Mouse (Mus musculus): Measurements from ENCODE around the gene Abhd6. TPM values are rescaled to one million over a fixed set of nuclear protein-coding genes. Genes with fewer than 3 reads are reported as not detected.
A peak's percentile ranks its signal among the peaks of the same experiment; 100 is the strongest.

The Abhd6 gene
- polyA plus RNA-seq, 1 experiment from 2014 or later: 15.1 TPM

DNA sequence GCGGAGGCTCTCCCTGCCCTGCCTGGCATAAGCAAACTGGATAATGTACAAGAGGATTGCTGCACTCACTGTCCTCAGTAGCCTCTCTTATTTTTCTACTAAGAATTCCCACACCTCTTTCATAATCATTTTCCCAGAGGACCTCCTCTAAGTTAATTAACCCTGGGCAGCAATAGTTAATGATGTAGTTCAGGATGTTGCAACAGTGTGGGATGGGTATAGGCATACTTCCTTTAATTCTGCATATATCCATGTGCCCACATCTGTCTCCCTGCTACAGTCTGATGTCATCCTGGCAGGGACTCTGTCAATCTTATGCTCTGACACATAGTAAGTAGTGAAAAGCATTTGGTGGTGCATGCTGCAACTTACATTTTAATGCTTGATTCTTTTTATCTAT lies 21.5 kb upstream of the Abhd6 start:
- ATAC-seq (ENCODE audit: insufficient read depth): no peak
- no peak overlapping the region for H3K27ac ChIP-seq (ENCODE audit: low read depth)

DNA sequence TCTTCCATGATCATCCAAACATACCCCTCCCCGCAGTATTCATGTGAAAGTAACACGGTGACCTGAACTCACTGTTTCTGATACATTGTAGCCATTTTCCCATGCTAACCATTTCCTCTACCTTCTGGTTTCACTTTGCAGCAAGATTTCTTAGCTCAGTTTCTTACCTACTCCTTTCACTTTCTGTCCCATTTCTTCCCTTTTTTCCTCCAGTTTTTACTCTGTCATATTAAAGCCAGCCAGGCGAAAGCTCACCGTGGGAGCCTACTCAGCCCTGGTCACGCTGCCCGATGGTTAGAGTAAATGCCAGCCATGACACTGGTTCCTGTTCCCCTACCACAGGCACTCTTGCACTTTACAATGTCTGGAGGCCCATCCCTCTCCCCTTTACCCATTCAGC lies 15.8 kb upstream of the Abhd6 start:
- TF ChIP-seq CTCF (IDR thresholded peaks at IDR 0.05; ENCODE audit: low read depth): no peak
- H3K36me3 ChIP-seq (ENCODE audit: insufficient read depth): no peaks in the 10 kb centered on the region
- no peak for ATAC-seq (ENCODE audit: insufficient read depth)
- no peaks in the 10 kb centered on the region for H3K9me3 ChIP-seq (ENCODE audit: low read depth, low read length)
- H3K4me3 ChIP-seq (ENCODE audit: low read depth, low read length): no peak overlapping the region
- H3K27me3 ChIP-seq (ENCODE audit: insufficient read depth, low read length): no peaks in the 10 kb centered on the region
- no peak overlapping the region for H3K9ac ChIP-seq
- no peaks in the 10 kb centered on the region for H3K4me1 ChIP-seq (ENCODE audit: insufficient read depth)
- no peak for DNase-seq
- WGBS: 89% methylated on average over 6 of the region's 6 CpGs
- no peak overlapping the region for H3K27ac ChIP-seq (ENCODE audit: low read depth)
- H3K4me2 ChIP-seq: no peak overlapping the region

More for the DNA sequence above, 21.5 kb upstream of the Abhd6 start:
- Histone ChIP-seq H3K4me1 (ENCODE audit: insufficient read depth) (no peaks in the 10 kb centered on the region), H3K9me3 (ENCODE audit: low read depth, low read length) (no peaks in the 10 kb centered on the region), H3K36me3 (ENCODE audit: insufficient read depth) (no peaks in the 10 kb centered on the region), H3K4me2 (no peak overlapping the region), H3K4me3 (ENCODE audit: low read depth, low read length) (no peak overlapping the region), H3K27me3 (ENCODE audit: insufficient read depth, low read length) (no peaks in the 10 kb centered on the region), H3K9ac (no peak overlapping the region)
- TF ChIP-seq CTCF (IDR thresholded peaks at IDR 0.05; ENCODE audit: low read depth): no peak
- no peak for DNase-seq
- WGBS: 100% methylated on average over 1 of the region's 1 CpGs

DNA sequence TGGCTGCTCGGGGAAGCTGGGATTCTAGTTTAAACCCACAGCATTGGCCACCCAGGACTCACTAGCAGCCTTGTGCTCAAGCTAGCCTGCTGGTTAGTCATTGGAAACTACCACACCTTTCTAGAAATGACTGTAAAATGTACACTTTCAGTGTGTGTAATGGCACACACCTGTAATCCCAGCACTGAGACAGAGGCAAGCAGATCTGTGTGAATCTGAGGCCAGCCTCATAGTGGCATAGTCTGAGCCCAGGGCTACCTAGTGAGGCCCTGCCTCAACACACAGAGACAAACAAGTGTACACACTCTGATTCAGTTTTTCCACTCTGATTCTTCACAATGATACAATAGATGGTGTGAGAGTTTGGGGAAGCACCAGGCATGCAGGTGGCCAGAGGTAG lies 13.3 kb upstream of the Abhd6 start:
- no peak overlapping the region for H3K4me2 ChIP-seq
- no peak for DNase-seq
- no peaks in the 10 kb centered on the region for H3K4me1 ChIP-seq (ENCODE audit: insufficient read depth)
- H3K9me3 ChIP-seq (ENCODE audit: low read depth, low read length): no peaks in the 10 kb centered on the region
- H3K9ac ChIP-seq: no peak overlapping the region
- H3K36me3 ChIP-seq (ENCODE audit: insufficient read depth): no peaks in the 10 kb centered on the region
- 54% methylated on average over 1 of the region's 1 CpGs for WGBS
- no peak overlapping the region for H3K4me3 ChIP-seq (ENCODE audit: low read depth, low read length)
- ATAC-seq (ENCODE audit: insufficient read depth): no peak
- TF ChIP-seq CTCF (IDR thresholded peaks at IDR 0.05; ENCODE audit: low read depth): no peak
- H3K27me3 ChIP-seq (ENCODE audit: insufficient read depth, low read length): no peaks in the 10 kb centered on the region
- H3K27ac ChIP-seq (ENCODE audit: low read depth): no peak overlapping the region

DNA sequence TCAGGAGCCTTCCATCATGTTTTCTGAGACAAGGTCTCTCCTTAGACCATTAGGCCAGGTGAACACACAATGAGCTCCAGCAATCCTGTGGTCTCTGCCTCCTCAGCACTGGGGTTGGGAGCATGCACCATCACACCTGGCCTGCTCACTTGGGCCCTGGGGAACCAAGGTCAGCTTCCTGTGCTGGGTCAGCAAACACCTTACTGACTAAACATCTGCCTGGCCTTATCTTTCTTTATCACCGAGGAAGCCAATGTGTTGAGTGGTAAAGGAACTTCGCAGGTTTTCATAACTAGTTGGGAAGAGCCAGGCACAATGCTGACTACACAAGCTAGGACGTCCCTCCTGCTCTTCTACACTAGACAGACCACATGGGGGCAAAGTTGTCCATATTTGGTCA lies 12.7 kb upstream of the Abhd6 start:
- WGBS: 48% methylated on average over 3 of the region's 3 CpGs
- H3K4me2 ChIP-seq: no peak overlapping the region

DNA sequence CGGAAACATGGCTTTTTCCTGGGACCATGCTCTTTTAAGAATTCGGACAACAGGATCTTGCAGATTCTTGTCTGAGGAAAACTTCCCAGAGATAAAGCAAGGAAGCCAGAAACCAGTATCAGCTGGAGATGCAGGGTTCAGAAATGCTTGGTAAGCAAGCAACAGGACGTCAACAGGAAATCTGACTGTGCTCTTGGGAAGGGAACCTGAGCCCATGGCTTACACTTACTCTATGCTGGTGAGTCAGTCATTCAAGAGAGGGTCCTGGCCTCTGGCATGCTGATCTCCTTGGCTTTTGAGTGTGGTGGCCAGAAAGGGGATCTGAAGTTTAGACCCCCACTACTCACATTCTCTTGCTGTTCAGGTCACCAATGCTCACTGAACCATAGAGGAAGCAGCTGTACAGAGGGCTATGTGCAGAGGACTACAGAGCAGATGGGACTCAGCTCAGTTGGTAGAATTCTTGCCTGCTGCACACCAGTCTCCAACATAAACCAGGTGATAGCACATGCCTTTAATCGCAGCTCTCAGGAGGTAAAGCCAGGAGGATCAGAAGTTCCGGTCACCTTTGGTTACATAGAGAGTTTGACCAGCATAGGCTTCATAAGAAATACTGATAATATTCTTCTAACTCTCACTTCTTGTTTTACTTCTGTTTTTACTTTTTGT lies 11.5 kb upstream of the Abhd6 start:
- H3K9ac ChIP-seq: no peak overlapping the region
- no peak overlapping the region for H3K4me3 ChIP-seq (ENCODE audit: low read depth, low read length)
- no peak for ATAC-seq (ENCODE audit: insufficient read depth)
- WGBS: 79% methylated on average over 5 of the region's 5 CpGs
- no peak for TF ChIP-seq CTCF (IDR thresholded peaks at IDR 0.05; ENCODE audit: low read depth)
- H3K27ac ChIP-seq (ENCODE audit: low read depth): no peak overlapping the region
- H3K4me2 ChIP-seq: no peak overlapping the region
- H3K27me3 ChIP-seq (ENCODE audit: insufficient read depth, low read length): 0 out of 2 replicates have a peak, but pooled peaks cover 4% of the 10 kb centered on the region
- no peaks in the 10 kb centered on the region for H3K9me3 ChIP-seq (ENCODE audit: low read depth, low read length)
- no peaks in the 10 kb centered on the region for H3K4me1 ChIP-seq (ENCODE audit: insufficient read depth)
- DNase-seq: no peak
- H3K36me3 ChIP-seq (ENCODE audit: insufficient read depth): no peaks in the 10 kb centered on the region

More for the DNA sequence above, 12.7 kb upstream of the Abhd6 start:
- H3K4me3 ChIP-seq (ENCODE audit: low read depth, low read length): no peak overlapping the region
- no peaks in the 10 kb centered on the region for H3K4me1 ChIP-seq (ENCODE audit: insufficient read depth)
- no peaks in the 10 kb centered on the region for H3K9me3 ChIP-seq (ENCODE audit: low read depth, low read length)
- H3K27me3 ChIP-seq (ENCODE audit: insufficient read depth, low read length): no peaks in the 10 kb centered on the region
- TF ChIP-seq CTCF (IDR thresholded peaks at IDR 0.05; ENCODE audit: low read depth): no peak
- H3K9ac ChIP-seq: no peak overlapping the region
- H3K27ac ChIP-seq (ENCODE audit: low read depth): no peak overlapping the region
- DNase-seq (no peak), ATAC-seq (ENCODE audit: insufficient read depth) (no peak)
- H3K36me3 ChIP-seq (ENCODE audit: insufficient read depth): no peaks in the 10 kb centered on the region

DNA sequence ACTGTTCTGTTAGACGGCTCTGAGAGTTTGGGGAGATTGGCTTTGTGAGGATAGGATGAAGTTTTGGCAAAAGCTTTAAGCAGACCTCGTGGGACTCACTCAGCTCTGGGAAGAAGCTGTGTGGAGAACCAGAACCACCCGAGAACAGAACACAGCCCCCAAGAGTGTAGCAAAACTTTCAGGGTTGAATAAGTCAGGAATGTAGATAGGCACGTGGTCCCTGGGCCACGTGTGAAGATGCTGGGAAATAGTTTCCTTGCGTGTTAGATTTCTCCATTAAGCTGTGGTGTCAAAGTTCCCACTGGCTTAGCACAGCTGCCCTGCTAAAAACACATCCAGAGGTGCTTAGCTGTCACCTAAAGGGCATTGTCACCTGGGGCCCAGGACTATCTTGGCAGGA lies 10.5 kb upstream of the Abhd6 start:
- Histone ChIP-seq H3K4me2 (no peak overlapping the region), H3K4me1 (ENCODE audit: insufficient read depth) (no peaks in the 10 kb centered on the region), H3K9ac (no peak overlapping the region), H3K27me3 (ENCODE audit: insufficient read depth, low read length) (0 out of 2 replicates have a peak, but pooled peaks cover 4% of the 10 kb centered on the region), H3K36me3 (ENCODE audit: insufficient read depth) (no peaks in the 10 kb centered on the region), H3K9me3 (ENCODE audit: low read depth, low read length) (no peaks in the 10 kb centered on the region), H3K27ac (ENCODE audit: low read depth) (no peak overlapping the region), H3K4me3 (ENCODE audit: low read depth, low read length) (no peak overlapping the region)
- TF ChIP-seq CTCF (IDR thresholded peaks at IDR 0.05; ENCODE audit: low read depth): no peak
- ATAC-seq (ENCODE audit: insufficient read depth) (no peak), DNase-seq (no peak)
- WGBS: 47% methylated on average over 6 of the region's 6 CpGs

DNA sequence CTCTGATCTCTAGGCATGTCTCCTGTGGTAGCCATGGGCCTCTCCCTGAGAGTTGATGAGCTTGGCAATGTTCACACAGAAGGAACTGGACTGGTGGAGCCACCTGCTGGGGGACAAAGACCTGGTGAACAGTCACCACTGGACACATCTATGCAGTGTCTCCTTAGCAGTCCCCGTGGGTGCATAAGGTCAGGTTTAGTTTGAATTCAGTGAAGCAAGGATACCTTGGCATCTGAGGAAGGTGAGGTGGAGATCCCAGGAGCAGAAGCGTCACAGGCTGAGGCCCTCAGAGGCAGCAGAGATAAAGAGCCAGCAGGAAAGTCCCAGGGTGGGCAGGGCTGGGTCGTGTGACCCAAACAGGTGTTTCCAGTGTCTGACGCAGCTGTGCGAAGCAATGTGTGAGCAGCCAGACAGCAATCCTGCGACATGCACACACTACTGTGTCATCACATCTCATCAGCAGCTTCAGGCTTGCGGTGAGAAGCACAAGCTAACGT lies 8.4 kb upstream of the Abhd6 start, which contains the start of gene Dnase1l3:
Gene Dnase1l3, minus strand, starts transcription at position 303 of the 497 bp plus-strand sequence.
- Histone ChIP-seq H3K4me2 (no peak within 1 kb of the TSS), H3K27me3 (ENCODE audit: insufficient read depth, low read length) (0 out of 2 replicates have a peak, but pooled peaks cover 4% of the 10 kb centered on the region), H3K36me3 (ENCODE audit: insufficient read depth) (no peaks in the 10 kb centered on the region), H3K9ac (no peak within 1 kb of the TSS), H3K4me1 (ENCODE audit: insufficient read depth) (no peaks in the 10 kb centered on the region), H3K4me3 (ENCODE audit: low read depth, low read length) (no peak within 1 kb of the TSS), H3K27ac (ENCODE audit: low read depth) (no peak within 1 kb of the TSS), H3K9me3 (ENCODE audit: low read depth, low read length) (no peaks in the 10 kb centered on the region)
- DNase-seq (peak; percentile 71), ATAC-seq (ENCODE audit: insufficient read depth) (peak; percentile 45)
- peak; percentile 60 for TF ChIP-seq CTCF (IDR thresholded peaks at IDR 0.05; ENCODE audit: low read depth)
- 45% methylated on average over 8 of the region's 8 CpGs for WGBS
